Mouse (Mus musculus) fibroblast of lung, adult 2 months (primary cell): Measurements from ENCODE around the gene Uspl1.
A peak's percentile ranks its signal among the peaks of the same experiment; 100 is the strongest.
"Not testable (repeated sequence)": the region's sequence is repeated elsewhere in the genome, so short reads cannot be mapped to it uniquely, and the experiment has no call there.

Experiments used
- DNase-seq: peaks from one replicate; pipeline ENCODE4 v3.0.0-alpha.2; 2011; ENCODE audit warnings: low read depth

Gene Uspl1

DNA sequence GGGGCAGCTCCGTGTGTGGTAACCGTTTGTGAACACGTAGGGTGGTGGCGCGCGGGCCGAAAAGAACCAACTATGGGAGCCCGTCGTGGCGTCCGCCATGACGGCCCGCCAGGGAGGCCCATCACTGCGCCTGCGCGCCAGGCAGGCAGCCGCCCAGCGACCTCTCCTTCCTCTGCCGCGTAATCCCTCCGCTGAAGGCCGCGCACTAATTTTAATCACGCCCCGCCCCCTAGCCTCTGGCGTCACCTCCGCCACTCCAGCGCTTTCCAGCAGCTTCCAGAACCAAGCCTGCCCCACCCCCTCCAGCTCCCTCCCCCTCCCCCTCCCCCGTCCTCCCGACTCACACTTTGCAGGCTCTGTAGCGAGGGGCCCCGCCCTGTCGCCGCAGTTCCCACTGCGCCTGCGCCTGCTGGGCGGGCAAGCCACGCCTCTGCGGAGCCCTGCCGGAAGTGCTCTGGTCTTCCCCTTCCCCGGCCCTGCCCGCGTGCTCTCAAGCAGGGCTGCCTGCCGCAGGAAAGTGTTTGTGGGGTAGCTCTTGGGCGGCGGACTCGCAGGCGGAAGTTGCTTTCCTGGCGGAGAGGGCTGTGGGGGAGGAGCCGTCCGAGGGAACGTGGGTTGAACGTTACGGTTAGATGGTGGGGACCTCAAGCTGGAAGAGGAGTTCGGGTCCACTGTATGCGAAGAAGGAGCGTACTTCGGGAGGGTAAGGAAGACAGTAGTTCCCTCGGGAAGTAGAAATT is at the start of gene Uspl1, which contains the start of gene Hmgb1:
Gene Uspl1, plus strand, starts transcription at position 247 of the 740 bp plus-strand sequence.
Gene Hmgb1, minus strand, starts transcription at position 386 of the 740 bp plus-strand sequence.
- DNase-seq: peak; percentile 98

DNA sequence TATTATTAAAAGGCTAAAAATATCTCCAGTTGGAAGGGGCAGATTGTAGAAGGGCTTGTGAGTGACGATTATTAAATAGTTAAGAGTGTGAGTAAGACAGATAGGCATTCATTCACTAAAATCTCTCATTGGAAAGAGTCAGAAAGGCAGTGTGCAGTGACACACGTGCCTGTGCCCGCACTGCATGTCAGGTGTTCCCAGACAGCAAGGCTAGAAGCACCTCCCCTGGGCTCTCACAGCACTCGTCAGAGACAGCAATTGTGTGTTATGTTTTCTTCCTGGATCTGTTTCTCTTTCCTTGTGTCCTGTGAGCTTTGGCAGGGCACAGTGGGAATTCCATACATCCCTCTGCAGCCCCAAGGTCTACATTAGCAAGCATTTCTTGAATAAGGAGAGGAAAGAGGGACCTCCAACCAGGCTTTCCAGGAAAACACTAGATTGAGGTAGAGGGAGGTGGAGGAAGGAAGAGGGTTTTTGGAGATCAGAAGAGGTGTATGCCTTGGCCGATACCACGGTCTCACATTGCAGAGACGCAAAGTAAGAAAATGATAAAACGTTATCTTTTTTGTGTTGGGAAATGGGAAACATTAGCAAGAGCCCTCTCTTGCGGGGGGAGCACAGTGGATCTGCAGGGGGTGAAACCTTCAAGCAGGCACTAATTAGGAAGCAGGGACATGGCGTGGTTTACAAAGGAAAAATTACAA is 49.2 kb upstream of the Uspl1 start:
- DNase-seq: no peak

DNA sequence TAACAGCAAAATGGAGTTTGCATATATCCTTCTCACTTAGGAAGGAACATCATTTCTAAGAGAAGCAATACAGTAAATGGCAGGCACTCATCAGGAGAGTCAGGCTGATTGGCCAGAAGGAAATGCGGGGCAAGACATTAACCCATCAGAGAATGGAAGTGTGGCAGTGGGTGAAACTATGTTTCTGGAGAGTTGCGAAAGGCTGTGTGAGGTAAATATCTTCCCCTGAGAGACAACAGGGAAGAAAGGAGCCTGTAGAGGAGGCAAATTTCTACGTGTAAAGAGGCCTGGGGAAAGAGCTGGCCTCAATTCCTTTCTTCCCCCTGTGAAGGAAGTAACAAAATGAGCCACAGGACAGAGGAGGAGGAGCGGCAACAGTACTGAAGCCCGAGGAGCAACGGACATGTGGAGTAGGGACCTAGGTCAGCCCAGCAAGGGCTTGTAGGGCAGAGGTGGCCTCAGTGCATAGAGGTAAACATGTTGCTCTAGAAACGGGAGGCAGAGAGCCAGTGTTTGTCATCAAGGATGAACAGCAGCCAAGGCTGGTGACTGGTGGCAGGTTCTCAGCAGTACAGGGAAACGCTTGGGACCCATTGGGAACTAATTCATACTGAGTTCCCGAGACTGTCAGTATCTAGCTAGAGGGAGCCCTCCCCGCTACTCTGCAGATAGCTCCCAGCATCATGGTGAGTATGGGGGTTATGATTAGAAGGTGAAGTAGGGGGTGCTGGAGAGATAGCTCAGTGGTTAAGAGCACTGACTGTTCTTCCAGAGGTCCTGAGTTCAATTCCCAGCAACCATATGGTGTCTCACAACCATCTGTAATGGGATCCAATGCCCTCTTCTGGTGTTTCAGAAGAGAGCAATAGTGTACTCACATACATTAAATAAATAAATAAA is 48.4 kb upstream of the Uspl1 start:
- DNase-seq: no peak

DNA sequence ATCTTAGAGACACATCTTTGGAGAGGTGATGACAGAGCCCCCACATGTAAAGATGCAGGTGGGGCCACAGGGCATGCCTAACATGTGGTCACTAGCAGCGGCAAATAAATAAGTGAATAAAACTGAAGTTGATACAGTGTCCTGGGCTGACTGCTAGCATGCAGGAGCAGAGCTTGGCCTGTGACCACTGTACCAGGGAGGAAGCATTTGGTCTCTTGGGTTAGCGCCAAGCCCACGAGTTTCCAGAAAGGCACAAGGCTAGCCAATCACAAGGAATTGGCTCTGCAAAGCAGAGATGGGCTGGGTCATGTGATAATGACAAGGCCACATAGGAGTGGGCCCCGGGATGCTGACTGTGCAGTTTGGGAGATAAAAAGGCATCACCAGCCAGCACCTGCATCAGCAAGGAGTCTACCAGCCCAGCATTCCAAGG is 47.2 kb upstream of the Uspl1 start:
- peak; percentile 16 for DNase-seq

DNA sequence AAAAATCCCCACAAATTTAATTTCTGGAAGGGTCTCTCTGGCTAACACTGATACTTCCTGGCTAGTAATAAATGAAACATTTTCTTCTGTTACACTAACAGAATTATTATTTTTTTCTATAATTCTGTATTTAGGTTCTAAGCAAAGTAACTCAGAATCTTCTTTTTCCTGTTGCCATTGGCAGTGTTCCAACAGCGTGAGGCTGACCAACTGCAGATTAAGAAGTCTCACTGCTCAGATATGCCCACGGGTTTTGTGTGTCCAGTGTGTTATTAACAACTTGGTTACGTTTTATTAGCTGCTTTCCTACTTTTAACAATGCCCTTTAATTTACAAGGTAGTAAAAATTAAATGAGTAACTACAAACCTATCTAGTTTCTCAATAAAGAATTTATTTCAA is 46.7 kb upstream of the Uspl1 start:
- DNase-seq: no peak

DNA sequence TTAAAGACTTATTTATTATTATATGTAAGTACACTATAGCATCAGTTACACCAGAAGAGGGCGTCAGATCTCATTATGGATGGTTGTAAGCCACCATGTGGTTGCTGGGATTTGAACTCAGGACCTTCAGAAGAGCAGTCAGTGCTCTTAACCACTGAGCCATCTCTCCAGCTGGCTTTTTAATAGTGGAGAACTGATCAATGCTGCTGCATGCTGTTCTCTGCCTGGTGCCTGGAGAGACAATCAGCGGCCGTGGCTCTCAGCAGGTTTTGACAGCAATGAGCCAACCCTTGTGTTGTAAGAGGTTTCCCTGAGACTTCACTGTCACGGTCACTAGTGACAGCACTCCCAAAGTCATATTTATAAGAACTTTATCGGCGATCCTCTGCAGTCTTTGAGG is 46.1 kb upstream of the Uspl1 start:
- not testable (repeated sequence) for DNase-seq

DNA sequence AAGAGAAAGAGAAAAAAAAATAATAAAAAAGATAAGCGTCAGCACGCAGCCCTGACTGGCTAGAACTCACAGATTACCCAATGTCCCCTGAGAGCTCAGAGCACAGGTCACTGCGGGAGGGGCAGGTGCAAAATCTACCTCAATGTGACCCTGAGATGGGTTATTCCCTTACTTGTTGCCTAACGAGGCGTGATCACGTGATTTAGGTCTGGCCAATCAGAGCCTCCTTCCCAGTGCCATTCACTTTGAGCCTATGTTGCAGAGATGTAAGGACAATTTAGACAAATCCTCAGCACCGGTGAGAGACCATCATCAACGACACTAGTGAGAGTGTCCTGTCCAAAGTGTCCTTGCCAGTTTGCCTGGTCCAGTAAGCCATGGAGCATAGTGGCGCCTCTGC is 43.8 kb upstream of the Uspl1 start:
- no peak for DNase-seq

DNA sequence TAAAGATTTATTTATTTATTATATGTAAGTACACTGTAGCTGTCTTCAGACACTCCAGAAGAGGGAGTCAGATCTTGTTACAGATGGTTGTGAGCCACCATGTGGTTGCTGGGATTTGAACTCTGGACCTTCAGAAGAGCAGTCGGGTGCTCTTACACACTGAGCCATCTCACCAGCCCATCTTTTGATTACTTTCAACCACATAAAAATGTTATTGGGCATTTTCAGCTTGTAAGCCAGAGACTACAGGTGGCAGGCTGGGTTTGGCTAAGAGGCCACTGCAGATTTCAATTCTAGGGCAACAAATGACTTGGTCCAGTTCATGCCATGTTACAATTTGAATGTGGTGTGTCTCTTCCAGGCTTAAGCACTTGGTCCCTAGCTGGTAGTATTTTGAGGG is 43.0 kb upstream of the Uspl1 start:
- DNase-seq: not testable (repeated sequence)

DNA sequence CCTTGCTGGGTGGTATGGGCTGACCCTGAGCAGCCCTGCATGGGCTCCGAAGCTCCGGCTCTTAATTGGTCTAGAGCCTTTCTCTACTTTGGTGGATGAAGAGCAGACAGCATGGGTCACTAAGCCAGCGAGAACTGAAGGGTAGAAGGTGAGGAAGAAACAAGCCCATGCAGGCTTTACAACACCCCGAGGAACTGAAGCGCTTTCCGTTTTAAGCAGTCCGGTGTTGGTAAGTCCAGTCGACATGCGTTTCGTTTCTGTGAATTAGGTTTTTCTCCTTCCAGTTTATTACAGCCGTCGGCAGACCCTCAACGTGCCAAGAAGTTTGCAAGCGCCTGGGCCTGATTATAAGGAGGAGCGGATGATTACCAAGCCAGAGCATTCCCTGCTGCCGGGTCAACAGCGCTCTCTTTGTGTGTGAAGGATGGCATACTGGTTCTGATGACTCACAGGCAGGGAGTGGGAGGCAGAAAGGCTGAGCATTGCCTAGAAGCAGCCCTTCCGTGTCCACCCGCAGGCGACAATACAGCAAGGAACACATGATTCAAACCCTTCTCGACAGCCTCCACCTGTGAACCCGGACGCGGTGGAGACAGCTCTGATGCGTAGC is 40.3 kb upstream of the Uspl1 start:
- DNase-seq: peak; percentile 89

DNA sequence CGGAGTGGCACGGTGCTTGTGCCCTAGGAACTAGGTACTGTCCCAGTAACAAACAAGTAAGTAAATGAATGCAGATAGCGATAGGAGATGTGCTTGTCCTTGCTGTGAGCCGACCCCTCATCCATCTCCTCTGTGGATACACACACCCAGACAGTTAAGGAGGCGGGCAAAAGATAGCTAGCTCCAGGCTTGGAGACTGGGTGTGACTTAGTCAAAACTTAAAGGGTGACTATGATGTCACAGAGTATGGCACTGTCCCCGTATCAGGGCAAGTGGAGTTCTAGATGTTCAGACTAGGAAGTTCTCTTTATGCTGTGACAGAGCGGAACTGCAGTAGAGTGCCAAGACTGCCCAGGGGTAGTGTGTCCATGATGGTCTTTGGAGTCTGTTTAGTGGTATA is 37.5 kb upstream of the Uspl1 start:
- no peak for DNase-seq

DNA sequence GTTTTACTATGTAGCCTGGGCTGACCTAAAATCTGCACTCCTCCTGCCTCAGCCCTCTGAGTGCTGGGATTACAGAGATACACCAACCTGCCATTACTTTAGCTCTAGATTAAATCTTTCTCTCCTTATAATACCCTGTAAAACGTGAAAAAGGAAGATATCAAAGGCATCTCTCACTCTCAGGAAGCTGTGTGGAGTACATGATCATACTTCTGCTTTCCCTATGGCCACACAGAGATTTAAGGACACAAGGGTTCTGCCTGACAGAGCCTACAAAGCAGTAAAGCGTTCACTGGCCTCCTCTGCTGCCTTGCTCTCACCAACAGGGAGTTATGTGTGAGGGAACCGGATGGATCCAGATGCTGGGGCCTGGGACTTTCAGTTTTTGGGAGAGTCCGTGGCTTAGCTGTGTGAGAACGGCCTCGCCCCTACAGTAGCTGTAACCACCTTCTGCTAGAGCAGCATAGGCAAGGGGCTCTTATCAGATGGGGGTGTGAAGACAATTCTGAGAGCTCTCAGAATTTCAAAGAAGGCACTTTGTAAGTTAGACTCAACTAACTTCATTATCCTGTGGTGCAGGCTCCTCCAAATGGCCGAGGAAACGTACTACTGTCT is 36.7 kb upstream of the Uspl1 start:
- DNase-seq: no peak

DNA sequence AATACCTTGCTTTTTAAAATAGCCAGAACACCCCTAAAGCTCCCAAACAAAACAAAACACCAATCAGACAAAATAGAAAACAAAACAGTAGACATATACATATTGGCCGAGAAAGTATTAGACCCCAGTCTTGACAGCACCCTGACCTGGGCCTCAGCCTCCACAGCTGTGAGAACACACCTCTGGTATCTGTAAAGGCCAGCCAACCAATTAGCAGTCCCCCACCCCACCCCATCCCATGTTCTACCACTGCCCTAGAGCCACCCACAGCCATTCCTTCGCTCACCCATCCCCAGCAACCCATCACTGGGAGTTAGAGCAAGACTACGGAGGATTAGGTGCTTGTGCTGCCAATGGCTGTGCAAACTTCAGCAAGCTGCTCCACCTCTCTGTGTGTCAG is 33.3 kb upstream of the Uspl1 start:
- DNase-seq: no peak

DNA sequence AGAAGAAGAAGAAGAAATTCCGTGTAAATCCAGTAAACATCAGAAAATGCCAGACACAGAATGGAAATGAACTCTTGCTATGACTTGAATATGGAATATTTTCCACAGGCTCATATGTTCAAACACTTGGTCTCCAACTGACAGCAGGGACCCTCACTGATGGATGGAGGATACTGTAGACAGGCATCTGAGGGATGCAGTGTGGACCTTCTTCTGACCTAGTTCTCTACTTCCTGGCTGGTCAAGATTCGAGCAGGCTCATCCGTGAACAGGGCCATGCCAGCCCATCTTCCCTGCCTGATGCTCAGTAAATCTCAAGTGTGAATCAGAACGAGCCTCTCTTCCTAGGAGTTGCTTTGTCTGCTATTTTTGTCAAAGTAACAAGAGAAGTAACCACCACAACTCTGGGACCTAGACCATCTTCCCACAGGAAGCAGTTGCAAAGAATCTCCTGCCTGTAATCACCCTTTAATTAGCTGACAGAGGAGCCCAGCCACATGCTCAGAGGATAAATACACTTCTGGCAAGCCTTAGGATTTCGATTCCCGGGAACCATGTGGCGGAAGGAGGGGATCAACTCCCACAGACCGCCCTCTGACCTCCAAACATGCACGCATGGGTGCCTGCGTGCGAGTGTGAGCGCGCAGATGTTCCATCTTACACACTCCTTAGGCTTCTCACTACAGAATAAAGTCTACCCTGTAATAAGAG is 31.9 kb upstream of the Uspl1 start:
- DNase-seq: no peak

DNA sequence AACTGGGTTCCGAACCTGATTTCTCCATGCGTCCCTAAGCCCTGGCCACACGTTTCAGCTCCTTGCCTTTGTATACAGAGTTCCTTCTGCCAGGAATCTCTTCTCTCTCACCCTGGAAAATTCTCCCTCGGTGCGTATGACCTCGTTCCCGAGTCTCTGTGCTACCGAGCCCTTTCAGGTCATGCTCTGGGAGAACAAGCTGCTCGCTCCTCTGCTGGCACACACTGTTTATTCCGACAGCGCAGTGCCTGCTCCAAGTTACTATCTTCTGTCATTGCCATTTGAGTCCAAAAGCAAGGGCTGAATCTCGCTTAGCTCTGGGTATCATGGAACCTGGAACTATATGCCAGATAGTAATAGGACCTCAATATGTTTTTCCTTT is 31.4 kb upstream of the Uspl1 start:
- no peak for DNase-seq

DNA sequence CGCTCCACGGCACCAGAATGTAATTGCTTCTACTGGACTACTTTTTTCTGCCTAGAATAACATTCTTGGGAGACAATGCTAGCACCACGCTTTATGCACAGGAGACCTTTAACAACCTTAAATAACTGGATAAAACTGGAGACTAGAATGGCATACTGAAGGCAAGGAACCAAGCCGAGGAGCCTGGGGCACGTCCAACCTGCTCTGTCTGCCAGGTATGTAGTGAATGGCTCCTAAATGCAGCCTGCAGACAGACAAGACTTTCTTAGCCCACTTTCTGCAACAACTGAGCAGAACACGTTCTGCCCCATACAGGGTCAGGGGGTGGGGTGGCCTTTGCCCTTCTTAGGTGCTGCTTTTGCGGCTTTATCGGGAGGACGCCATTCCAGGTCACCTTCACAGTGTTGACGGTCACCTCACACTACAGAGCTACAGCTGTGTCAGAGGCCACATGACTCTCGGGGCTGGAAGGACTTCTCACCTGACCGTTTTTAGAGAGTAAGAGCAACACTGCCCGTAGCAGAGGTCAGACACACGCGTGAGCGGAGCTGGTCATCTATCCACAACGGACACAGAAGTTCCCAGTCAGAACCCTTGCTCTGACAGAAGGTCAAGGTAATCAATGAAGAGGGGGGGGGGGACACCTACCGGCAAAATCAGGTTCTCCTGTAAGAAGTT is 27.1 kb upstream of the Uspl1 start:
- DNase-seq: no peak

DNA sequence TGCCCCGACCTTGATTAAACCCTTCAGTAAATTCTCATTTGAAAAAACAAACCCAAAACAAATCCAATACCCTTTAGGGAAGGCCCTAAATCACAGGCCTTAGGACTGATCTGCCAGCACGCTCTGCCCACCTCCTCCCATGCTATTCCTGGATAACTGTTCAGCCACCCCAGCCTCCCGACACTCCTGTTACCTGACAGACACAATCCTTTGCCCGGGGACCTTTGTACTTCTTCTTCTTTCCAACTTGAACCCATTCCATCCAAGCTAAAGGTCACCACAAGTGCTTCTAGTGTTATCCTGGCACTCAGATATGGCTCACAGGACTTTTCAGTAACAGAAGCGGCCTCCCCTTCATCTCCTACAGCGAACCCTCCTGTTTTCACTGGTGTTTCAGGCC is 25.1 kb upstream of the Uspl1 start:
- no peak for DNase-seq

DNA sequence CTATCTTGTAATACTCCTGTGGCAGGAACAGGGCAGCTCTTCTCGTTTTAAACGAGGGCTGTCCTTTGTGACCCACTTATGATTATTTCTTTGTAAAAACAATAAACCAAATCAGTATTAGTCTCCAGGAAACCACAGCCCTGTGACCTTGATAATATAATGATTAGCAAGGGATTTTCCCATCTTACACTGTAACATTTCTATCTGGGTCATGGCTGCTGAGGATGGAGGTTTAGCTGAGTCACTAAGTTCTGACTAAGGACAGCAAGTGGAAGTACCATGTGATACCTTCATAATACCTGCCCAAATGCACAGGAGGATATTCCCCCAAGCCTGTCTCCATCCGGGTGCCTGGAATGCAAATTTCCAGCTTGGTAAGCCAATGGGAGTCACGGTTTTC is 23.7 kb upstream of the Uspl1 start:
- DNase-seq: no peak

DNA sequence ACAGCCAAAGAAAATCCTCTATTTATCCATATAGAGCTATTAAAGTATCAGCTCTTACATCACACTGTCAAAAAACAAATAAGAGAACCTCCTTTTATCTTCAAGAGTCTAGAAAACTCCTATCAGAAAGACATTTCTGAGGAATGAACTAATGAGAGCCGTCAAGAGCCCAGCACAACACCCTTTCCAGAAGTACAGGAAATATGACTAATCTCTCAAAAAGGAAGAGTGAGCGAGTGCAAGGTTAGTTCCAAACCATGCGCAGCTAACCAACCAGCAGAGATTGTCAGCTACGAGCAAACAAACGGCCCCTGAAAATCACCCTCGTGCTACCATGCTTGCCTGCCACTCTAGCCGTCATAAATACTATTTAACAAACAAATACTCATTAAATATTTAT is 21.3 kb upstream of the Uspl1 start:
- DNase-seq: peak; percentile 20

DNA sequence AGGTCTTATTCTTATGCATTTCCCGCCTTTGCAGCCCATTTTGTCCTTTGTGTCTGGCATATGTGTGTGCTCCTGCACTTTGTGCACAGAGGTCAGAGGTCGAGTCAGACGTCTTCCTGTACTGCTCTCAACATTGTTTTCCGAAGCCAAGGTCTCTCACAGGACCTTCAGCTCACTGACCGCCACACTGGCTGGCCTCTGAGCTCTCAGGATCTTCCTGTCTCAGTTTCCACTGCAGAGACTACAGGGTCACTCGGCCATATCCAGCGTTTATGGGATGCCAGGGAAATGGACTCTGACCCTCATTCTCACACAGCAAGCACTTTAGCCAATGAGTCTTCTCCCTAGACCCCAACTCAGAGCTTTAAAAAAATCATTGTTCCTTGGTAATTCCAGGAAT is 19.3 kb upstream of the Uspl1 start:
- no peak for DNase-seq

DNA sequence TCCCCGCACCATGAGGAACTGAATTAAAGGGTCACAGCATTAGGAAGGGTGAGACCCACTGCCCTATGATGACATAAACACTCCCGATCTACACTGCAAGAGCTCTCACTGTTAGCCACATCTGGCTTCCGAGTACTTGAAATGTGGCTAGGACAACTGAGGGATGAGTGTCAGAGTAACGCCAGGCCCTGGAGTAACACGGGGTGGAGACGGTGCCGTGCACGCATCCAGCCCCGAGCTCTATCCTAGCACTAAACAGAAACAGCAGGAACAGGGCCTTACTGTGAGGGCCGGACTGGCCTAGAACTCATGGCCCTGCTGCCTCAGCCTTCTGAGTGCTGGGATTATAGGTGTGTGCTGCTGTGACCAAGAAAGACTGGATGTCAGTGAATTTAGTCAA is 18.1 kb upstream of the Uspl1 start:
- DNase-seq: no peak

DNA sequence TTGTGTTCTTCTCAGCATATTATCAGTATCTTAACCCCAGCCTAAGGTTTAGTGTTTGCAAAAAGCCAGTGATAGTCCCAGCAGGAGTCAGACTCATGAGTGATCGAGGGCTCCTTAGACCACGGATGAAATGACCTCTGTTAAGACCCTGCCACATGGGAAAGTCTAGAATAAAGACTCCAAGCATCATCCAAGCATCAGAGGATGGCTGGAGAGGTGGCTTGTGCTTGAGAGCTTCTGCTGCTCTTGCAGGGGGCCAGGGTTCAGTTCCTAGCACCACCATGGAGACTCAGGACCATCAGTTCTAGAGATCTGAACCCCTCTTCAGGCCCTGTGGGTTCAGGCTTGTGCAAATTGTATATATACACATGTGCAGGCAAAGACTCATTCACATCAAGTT is 16.1 kb upstream of the Uspl1 start:
- DNase-seq: no peak
